Mouse (Mus musculus): ENCODE measurements around the gene Acta2. TPM values are rescaled to one million over a fixed set of nuclear protein-coding genes. Genes with fewer than 3 reads are reported as not detected.
"Not testable (repeated sequence)": the region's sequence is repeated elsewhere in the genome, so short reads cannot be mapped to it uniquely, and the experiment has no call there.

Acta2 gene
- polyA plus RNA-seq, 1 experiment from 2014 or later, result 1,651 TPM

DNA sequence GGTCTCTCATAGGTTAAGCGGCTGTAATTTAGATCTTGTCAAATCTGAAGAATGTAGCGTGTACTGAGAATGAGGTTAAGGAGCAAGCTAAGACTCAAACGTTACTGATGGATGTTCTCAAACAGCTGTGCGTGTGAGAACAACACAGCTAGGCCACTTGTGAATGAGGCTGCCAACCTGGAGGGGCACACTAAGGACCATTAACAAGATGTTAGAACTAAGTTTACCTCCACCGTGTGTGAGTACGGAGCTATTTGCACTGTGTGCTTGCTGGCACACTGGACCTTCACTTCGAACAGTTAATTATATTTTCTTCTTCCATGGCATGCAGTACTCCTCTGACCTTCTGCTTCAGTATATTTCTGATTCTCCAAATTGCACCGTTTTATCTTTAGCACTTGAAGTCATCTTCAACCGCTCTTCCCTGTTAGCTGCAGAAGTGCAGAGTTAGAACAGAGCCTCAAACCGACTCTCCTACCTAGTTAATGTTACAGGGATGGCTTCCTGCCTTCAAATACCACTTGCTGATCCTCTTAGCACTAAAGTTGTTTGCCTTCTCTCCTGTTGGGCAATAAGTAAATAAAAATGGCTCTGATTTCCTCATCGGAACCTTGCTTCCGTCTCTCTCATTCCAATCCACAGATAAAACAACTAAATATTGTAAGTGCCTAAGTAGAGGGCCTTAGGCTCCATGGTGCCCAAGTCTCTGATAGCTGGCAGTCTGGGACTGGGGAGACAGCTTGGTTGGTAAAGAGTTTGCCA, 42.7 kb downstream of the Acta2 start:
- peak overlapping the region; percentile 35; the same call in 1 of the 2 replicates for H3K27ac ChIP-seq (ENCODE audit: low read depth, low read length)

DNA sequence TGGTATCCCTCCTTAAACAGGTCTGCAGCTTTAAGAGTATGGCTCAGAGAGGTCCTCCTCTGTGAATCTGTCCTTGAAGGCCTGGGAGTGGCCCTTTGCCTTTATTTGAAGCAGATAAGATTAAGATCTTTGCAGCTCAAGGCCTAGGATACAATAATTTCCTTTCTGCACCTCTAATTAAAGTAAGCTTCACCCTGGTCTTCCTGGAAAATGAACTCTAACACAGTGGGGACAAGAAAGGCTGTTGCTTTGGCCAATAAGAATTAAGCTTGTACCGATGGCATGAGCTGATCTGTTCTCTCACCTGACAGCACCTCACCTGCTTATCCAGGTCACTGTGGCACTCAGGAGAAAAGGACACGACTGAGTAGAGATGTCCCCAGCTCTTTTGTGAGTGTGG, 44.5 kb downstream of the Acta2 start:
- H3K9me3 ChIP-seq (ENCODE audit: control insufficient read depth), result no peaks in the 10 kb centered on the region
- no peaks in the 10 kb centered on the region for H3K27me3 ChIP-seq (replicated peaks; ENCODE audit: control insufficient read depth, insufficient read depth, low read length)
- ATAC-seq, result peak; percentile 20
- no peak overlapping the region for H3K4me2 ChIP-seq (replicated peaks; ENCODE audit: low read depth)
- H3K36me3 ChIP-seq (ENCODE audit: control insufficient read depth, insufficient read depth), result 0 out of 2 replicates have a peak, but pooled peaks cover 3% of the 10 kb centered on the region
- 26% methylated on average over 2 of the region's 2 CpGs for WGBS
- no peak overlapping the region for H3K9ac ChIP-seq (ENCODE audit: low read depth, low read length)
- H3K4me3 ChIP-seq (ENCODE audit: low read depth, low read length), result no peak overlapping the region
- TF ChIP-seq CTCF (IDR thresholded peaks at IDR 0.05; ENCODE audit: low read depth), result no peak
- peak overlapping the region; percentile 36 for H3K27ac ChIP-seq (ENCODE audit: low read depth, low read length)
- H3K4me1 ChIP-seq (replicated peaks; ENCODE audit: control insufficient read depth, insufficient read depth, low read length), result peaks cover 10% of the 10 kb centered on the region; the same call in 1 of the 2 replicates

More for the DNA sequence above, 42.7 kb downstream of the Acta2 start:
- Histone ChIP-seq H3K4me1 (replicated peaks; ENCODE audit: control insufficient read depth, insufficient read depth, low read length) (peaks cover 10% of the 10 kb centered on the region; the same call in 1 of the 2 replicates), H3K4me2 (replicated peaks; ENCODE audit: low read depth) (peak overlapping the region; percentile 39; the same call in 1 of the 2 replicates), H3K9ac (ENCODE audit: low read depth, low read length) (no peak overlapping the region), H3K9me3 (ENCODE audit: control insufficient read depth) (no peaks in the 10 kb centered on the region), H3K4me3 (ENCODE audit: low read depth, low read length) (no peak overlapping the region), H3K27me3 (replicated peaks; ENCODE audit: control insufficient read depth, insufficient read depth, low read length) (no peaks in the 10 kb centered on the region), H3K36me3 (ENCODE audit: control insufficient read depth, insufficient read depth) (0 out of 2 replicates have a peak, but pooled peaks cover 3% of the 10 kb centered on the region)
- TF ChIP-seq CTCF (IDR thresholded peaks at IDR 0.05; ENCODE audit: low read depth), result no peak
- ATAC-seq, result no peak
- 52% methylated on average over 12 of the region's 12 CpGs for WGBS

DNA sequence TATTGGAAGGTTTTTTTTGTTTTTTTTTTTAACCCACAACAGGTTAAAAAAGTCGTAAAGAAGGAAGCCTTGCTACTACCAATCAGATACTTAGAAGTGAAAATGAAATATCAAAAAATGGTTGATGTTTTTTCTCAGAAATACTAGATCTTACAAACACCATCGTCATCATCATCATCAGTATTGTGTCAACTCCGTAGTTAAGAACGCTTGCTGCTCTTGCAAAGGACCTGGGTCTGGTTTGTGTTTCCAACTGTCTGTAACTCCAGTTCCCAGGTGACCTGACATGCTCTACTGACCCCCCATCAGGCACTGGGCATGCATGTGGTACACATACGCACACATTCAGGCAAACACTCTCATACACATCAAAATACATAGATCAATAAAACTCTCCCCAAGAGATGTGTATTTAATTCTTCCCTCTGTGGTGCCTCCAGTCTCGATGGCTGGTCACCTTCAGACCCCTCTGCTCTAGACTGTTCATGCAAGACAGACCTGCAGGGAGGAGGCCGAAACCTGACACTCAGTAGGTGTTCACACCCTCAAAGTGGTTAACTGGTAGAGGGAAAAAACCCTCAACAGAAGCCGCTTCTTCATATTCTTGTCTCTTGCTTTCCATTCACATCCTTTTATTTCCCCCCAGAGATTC, 45.3 kb downstream of the Acta2 start:
- H3K9me3 ChIP-seq (ENCODE audit: control insufficient read depth), result no peaks in the 10 kb centered on the region
- no peak for ATAC-seq
- H3K36me3 ChIP-seq (ENCODE audit: control insufficient read depth, insufficient read depth), result 0 out of 2 replicates have a peak, but pooled peaks cover 3% of the 10 kb centered on the region
- no peaks in the 10 kb centered on the region for H3K27me3 ChIP-seq (replicated peaks; ENCODE audit: control insufficient read depth, insufficient read depth, low read length)
- no peak for TF ChIP-seq CTCF (IDR thresholded peaks at IDR 0.05; ENCODE audit: low read depth)
- H3K9ac ChIP-seq (ENCODE audit: low read depth, low read length), result no peak overlapping the region
- peaks cover 10% of the 10 kb centered on the region; the same call in 1 of the 2 replicates for H3K4me1 ChIP-seq (replicated peaks; ENCODE audit: control insufficient read depth, insufficient read depth, low read length)
- no peak overlapping the region for H3K4me2 ChIP-seq (replicated peaks; ENCODE audit: low read depth)
- H3K27ac ChIP-seq (ENCODE audit: low read depth, low read length), result no peak overlapping the region; the same call in 1 of the 2 replicates
- 69% methylated on average over 8 of the region's 8 CpGs for WGBS
- no peak overlapping the region for H3K4me3 ChIP-seq (ENCODE audit: low read depth, low read length)

DNA sequence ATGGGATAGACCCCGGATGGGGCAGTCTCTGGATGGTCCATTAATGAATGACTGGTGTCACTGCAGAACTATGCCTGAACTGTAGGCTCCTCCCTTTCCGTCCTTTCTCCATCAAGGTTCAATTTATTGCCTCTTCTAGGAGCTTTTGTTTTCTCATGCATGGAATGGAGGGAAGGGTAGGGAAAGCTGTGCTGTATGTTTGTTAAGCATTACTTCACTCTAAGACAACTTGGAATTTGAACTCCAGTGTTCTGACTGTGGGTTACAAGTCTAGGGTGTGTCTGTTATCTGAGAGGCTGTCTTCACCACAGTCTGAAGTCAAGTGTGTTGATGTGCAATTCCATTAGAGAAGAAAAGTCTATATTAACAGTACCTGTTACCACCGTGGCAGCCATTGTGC, 46.4 kb downstream of the Acta2 start:
- Histone ChIP-seq H3K4me3 (ENCODE audit: low read depth, low read length) (no peak overlapping the region), H3K4me1 (replicated peaks; ENCODE audit: control insufficient read depth, insufficient read depth, low read length) (peaks cover 10% of the 10 kb centered on the region; the same call in 1 of the 2 replicates), H3K36me3 (ENCODE audit: control insufficient read depth, insufficient read depth) (0 out of 2 replicates have a peak, but pooled peaks cover under 1% of the 10 kb centered on the region), H3K9ac (ENCODE audit: low read depth, low read length) (no peak overlapping the region), H3K27ac (ENCODE audit: low read depth, low read length) (peak overlapping the region; percentile 54), H3K4me2 (replicated peaks; ENCODE audit: low read depth) (peak overlapping the region; percentile 39; the same call in 1 of the 2 replicates), H3K9me3 (ENCODE audit: control insufficient read depth) (no peaks in the 10 kb centered on the region), H3K27me3 (replicated peaks; ENCODE audit: control insufficient read depth, insufficient read depth, low read length) (no peaks in the 10 kb centered on the region)
- no peak for TF ChIP-seq CTCF (IDR thresholded peaks at IDR 0.05; ENCODE audit: low read depth)
- WGBS, result 49% methylated on average over 3 of the region's 3 CpGs
- peak; percentile 97 for ATAC-seq

DNA sequence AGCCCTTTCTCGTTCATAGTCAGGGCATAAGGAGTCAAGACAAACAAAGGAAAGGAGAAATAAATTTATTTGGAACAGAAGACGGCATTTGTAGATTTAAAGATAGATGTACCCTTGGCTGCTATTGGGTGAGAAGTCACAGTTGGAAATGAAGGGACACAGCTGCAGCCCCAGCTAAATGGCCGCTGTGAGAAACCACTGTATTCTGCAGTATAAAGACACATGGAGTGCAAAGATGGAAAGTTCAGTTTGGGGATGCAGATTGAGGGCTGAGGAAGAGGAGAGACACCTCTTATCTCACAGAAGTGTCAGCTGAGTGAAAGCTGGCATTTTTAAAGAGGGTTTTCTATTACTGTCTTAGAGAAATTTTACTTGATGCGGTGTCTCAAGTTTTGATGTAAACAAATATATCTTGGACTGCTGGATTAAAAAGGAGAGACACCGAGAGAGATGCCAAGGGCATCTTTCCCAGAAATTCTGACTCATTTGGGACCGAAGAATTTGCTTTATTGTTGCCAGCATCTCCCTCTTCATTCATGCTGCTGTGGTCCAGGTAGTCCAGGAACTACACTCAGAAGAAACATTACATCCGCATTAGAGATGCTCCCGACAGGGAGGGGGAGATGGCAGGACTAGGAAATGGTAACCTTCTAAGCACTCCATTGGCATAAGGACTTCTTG, 48.5 kb downstream of the Acta2 start:
- Histone ChIP-seq H3K9me3 (ENCODE audit: control insufficient read depth) (no peaks in the 10 kb centered on the region), H3K27ac (ENCODE audit: low read depth, low read length) (no peak overlapping the region), H3K27me3 (replicated peaks; ENCODE audit: control insufficient read depth, insufficient read depth, low read length) (no peaks in the 10 kb centered on the region), H3K4me2 (replicated peaks; ENCODE audit: low read depth) (no peak overlapping the region), H3K9ac (ENCODE audit: low read depth, low read length) (no peak overlapping the region), H3K4me1 (replicated peaks; ENCODE audit: control insufficient read depth, insufficient read depth, low read length) (peaks cover 1% of the 10 kb centered on the region; the same call in 1 of the 2 replicates), H3K36me3 (ENCODE audit: control insufficient read depth, insufficient read depth) (no peaks in the 10 kb centered on the region), H3K4me3 (ENCODE audit: low read depth, low read length) (no peak overlapping the region)
- no peak for ATAC-seq
- 76% methylated on average over 8 of the region's 8 CpGs for WGBS
- no peak for TF ChIP-seq CTCF (IDR thresholded peaks at IDR 0.05; ENCODE audit: low read depth)

DNA sequence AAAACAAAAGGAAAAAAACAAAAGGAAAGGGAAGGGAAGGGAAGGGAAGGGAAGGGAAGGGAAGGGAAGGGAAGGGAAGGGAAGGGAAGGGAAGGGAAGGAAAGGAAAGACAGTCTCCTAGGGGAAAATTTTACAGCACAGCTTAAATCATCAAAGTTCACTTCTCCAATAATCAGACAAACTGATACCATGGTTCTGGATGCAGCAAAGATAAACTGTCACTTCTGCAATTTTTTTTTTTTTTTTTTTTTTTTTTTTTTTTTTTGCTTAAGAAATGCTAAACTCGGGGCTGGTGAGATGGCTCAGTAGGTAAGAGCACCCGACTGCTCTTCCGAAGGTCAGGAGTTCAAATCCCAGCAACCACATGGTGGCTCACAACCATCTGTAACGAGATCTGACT, 49.3 kb downstream of the Acta2 start:
- not testable (repeated sequence) for H3K9ac ChIP-seq (ENCODE audit: low read depth, low read length); H3K9me3 ChIP-seq (ENCODE audit: control insufficient read depth); ATAC-seq; H3K27me3 ChIP-seq (replicated peaks; ENCODE audit: control insufficient read depth, insufficient read depth, low read length); H3K36me3 ChIP-seq (ENCODE audit: control insufficient read depth, insufficient read depth); H3K4me1 ChIP-seq (replicated peaks; ENCODE audit: control insufficient read depth, insufficient read depth, low read length); H3K4me2 ChIP-seq (replicated peaks; ENCODE audit: low read depth); H3K27ac ChIP-seq (ENCODE audit: low read depth, low read length); H3K4me3 ChIP-seq (ENCODE audit: low read depth, low read length)
- WGBS, result 75% methylated on average over 3 of the region's 4 CpGs

All from intestine, postnatal 0 days (tissue).